Mouse (Mus musculus) gonadal fat pad, adult 2 months (tissue): ENCODE measurements around the gene Kcnj8. TPM values are rescaled to one million over a fixed set of nuclear protein-coding genes. Genes with fewer than 3 reads are reported as not detected.

Experiments used
- polyA plus RNA-seq: library from polyadenylated mRNA; depleted of rRNA; stranded (reverse); fragments of >200 nt; gene quantifications from 2 replicates; pipeline ENCODE4 v1.2.3, GENCODE M21; 2012; rRNA removed

Gene Kcnj8
- polyA plus RNA-seq, 1 experiment, result 22.6 TPM

Other genes with a start within 250 kb of the Kcnj8 start
- 3.7 and 3.8 TPM in 2 replicates for gene Slco1a5, start 248.6 kb downstream of the Kcnj8 start, polyA plus RNA-seq
- gene Pyroxd1, start 226.0 kb downstream of the Kcnj8 start, polyA plus RNA-seq, result 6.2 and 6.6 TPM in 2 replicates
- 8.7 and 9.1 TPM in 2 replicates for gene Recql, start 184.5 kb downstream of the Kcnj8 start, polyA plus RNA-seq
- 14.3 and 19.2 TPM in 2 replicates for gene Golt1b, start 184.4 kb downstream of the Kcnj8 start, polyA plus RNA-seq
- 1.7 TPM in 2 replicates for gene Spx, start 158.2 kb downstream of the Kcnj8 start, polyA plus RNA-seq
- 5.6 and 19.9 TPM in 2 replicates for gene Gys2, start 98.5 kb downstream of the Kcnj8 start, polyA plus RNA-seq
- 275 and 419 TPM in 2 replicates for gene Ldhb, start 63.7 kb downstream of the Kcnj8 start, polyA plus RNA-seq
- 7.2 and 9.4 TPM in 2 replicates for gene Abcc9, start 130.7 kb upstream of the Kcnj8 start, polyA plus RNA-seq
- gene Cmas, start 185.1 kb upstream of the Kcnj8 start, polyA plus RNA-seq, result 16.1 and 16.9 TPM in 2 replicates
- not detected in 2 replicates for gene Sult6b2, start 232.9 kb upstream of the Kcnj8 start, polyA plus RNA-seq